Mouse (Mus musculus) CH12F3 (cell line): Measurements from ENCODE around the gene BC029722.

ENCODE experiments used
- in situ Hi-C: fragments of 300-500 bp; cut with MboI; formaldehyde crosslinking; loops from 2 replicates; pipeline ENCODE4 v1.14.3; 2020; ENCODE audit warnings: low sequenced_read_pairs

Gene BC029722

DNA sequence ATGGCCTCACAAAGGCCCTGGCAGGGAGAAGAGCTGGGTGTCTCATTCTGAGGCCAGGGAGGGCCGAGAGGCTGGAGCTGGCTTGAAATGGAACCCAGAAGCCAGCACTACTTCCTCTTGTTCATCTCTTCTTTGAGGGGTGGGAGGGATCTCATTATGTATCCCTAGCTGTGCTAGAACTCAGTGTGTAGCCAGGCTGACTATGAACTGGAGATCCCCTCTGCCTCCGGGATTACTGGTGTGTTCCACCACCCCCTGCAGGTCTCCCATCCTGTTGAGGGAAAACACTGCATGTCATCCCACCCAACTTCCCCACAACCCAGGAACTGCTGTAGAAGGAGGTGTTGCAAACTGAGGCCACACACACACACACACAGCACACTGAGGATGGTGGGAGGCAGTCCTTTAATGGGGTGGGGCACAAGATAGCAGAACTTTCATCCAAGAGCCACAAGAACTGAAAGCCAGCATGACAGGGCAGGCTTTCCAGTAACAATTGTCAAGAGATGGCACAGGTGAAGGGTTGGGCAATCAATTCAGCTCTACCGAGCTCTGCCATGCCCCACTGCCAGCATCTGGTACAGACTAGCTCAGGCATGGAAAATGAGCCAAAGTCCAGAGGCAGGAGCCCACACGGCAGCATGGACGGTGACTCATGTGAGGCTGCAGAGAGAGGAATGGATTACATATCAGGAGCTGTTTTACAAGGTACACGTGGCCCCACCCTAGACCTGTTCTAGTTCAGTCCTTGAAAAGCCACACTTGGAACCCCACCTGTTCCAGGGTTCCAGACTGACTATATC, 424 bp upstream of the BC029722 start:
- in situ Hi-C loops, result no loop called here

GRCm38 (mm10) chr2:155818596-155819391, 432 bp downstream of the BC029722 start:
- in situ Hi-C loops, result no loop called here

DNA sequence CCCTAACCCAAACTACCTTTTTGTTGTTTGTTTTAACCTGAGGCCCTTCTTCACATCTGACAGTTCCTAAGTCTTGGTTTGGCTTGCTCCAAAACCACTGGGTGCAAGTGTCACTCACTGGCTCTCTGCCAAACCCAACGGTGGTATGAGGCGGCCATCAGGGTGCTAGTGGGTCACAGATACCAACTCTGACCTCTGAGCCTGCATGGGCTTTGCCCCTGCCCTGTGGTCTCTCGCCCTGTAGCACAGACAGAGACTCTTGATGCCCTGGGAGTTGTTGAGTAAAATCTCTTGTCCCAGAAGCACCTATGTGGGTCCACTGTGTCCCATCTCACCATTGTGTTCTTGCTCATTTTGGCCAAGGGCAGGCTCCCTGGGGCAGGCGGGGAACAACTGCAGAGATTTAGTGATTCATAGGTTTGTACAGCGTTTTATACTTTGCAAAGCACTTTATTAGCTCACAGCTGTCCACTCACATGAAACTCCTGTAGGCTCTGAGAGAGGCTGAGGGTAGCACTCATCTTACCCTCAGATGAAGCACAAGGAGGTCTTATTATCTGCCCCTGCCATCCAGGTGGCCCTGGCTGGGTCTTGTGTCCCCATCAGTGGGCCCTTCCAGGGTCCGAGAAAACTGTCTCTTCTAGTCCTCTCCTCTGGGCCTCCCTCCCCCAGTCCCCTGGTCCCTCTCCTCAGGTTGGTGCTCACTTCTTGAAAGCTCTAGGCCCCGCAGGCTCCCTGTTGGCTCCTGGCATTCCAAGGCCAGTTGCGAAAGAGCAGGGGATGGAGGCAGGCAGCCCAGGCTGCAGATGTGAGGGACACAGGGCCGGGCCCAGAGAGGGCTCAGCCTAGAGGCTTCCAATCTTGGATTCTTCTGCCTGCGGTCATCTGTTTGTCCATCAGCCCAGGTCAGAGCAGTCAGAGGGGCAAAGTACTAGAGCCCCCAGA, 1.7 kb downstream of the BC029722 start:
- in situ Hi-C loops, result no loop called here

- in situ Hi-C loops, result no loop called here
These were observed 3.0 kb downstream of the BC029722 start for GRCm38 (mm10) chr2:155816179-155816578.

DNA sequence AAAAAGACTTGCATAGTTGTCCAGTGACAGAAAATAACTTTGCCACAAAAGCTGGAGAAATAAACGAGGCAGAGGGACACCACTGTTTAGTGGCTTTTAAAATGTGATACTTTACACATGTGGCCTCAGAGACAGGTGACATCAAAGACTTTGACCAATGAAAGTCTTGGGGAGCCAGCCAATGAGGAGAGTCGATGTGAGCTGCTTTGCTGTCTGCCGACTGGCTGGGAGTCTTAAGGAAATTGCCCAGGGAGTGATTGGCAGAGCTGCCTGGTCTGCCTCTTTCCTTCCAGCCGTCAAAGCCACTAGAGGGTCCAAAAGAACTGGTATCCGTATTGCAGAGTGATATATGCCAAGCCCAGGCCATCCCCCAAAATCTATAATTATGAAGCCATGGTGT, 4.4 kb downstream of the BC029722 start:
- in situ Hi-C loops, result no loop called here

- in situ Hi-C loops, result no loop called here
These were observed 6.6 kb downstream of the BC029722 start for GRCm38 (mm10) chr2:155812637-155813036.

DNA sequence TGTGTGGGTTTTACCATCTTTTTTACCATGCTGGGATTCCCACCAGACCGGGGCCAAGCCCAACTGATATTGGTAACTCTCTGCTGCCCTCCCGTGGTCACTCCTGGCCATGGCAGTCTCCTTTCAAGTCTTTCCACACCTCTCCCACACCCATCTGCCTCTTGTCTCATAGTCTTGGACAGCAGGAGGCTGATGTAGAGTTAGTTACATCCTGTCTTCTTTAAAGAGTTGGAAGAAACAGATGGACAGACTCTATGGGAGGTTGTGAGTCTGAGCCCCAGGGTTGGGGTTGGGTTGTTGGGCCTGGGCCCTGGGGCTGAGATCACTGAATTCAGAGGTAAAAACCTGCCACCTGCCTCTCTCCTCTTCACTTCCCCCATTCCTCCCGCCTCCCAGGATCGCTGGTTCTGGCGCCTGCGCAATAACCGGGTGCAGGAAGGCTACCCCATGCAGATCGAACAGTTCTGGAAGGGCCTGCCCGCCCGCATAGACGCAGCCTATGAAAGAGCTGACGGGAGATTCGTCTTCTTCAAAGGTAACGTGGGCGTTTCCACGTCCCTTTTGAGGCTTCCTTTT, 7.3 kb downstream of the BC029722 start:
- in situ Hi-C loops, result no loop called here

GRCm38 (mm10) chr2:155809620-155810019, 9.6 kb downstream of the BC029722 start:
- in situ Hi-C loops, result no loop called here

GRCm38 (mm10) chr2:155807408-155807807, 11.8 kb downstream of the BC029722 start:
- in situ Hi-C loops, result no loop called here

- in situ Hi-C loops, result no loop called here
These were observed 12.7 kb downstream of the BC029722 start for GRCm38 (mm10) chr2:155806548-155806947.

GRCm38 (mm10) chr2:155805925-155806255, 13.3 kb downstream of the BC029722 start:
- in situ Hi-C loops, result no loop called here

- in situ Hi-C loops, result no loop called here
These were observed 13.8 kb downstream of the BC029722 start for GRCm38 (mm10) chr2:155805231-155805924.

DNA sequence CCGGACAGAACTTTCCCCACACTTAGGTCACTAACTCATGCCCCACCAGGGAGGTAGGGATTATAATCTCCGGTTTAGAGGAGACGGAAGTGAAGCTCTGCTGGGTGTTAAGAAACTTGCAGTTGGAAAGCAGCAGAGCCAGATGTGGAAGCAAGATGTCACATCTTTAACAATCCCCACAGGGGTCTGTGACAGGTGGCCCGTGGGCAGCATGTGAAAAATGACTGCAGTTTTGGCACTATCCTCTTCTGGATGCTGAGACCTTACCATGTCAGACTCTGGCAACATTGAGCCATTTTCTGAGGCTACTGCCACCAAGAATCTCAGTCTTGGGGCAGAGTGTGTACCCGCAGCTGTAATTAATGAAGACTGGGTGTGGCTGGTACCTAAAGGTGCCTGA, 15.2 kb downstream of the BC029722 start:
- in situ Hi-C loops, result no loop called here

- in situ Hi-C loops, result no loop called here
These were observed 16.5 kb downstream of the BC029722 start for GRCm38 (mm10) chr2:155802761-155803160.

DNA sequence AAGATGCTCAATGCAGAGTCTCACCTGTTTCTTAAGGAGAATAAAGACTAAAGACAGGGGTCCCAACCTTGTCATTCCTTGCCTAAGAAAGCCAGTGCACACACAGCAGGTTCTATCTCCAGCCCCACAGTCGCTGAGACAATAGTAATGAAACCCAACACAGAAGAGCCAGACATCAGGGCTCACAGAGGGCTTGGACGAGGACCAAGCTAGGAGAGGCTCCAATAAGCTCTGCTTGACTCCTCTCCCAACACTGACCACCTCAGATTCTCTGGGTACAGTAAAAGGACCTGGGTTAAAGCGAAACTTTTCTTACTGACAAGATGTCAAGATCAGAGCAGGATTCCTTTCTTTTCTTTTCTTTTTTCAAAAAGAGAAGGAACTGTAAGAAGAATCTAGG, 20.6 kb downstream of the BC029722 start:
- in situ Hi-C loops, result no loop called here

- in situ Hi-C loops, result no loop called here
These were observed 24.4 kb downstream of the BC029722 start for GRCm38 (mm10) chr2:155794674-155795445.

DNA sequence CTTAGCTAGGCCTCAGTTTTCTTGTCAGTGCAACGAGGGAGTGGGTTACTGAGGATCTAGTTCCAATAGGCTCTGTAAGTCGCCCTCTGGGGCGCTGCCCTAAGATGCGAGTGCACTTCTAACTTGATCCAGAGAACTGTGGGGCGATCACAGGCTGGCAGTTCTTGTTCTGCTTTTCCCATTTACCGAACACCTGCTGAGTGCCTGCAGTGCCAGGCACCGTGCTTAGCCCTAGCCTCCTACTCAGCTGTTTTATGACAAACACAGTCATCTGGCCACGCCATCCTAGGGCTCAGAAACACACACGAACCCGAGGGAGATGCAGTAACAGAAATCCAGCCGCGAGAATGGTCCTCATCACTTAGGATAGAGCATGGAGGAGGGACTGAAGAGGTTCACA, 26.3 kb downstream of the BC029722 start:
- in situ Hi-C loops, result no loop called here

DNA sequence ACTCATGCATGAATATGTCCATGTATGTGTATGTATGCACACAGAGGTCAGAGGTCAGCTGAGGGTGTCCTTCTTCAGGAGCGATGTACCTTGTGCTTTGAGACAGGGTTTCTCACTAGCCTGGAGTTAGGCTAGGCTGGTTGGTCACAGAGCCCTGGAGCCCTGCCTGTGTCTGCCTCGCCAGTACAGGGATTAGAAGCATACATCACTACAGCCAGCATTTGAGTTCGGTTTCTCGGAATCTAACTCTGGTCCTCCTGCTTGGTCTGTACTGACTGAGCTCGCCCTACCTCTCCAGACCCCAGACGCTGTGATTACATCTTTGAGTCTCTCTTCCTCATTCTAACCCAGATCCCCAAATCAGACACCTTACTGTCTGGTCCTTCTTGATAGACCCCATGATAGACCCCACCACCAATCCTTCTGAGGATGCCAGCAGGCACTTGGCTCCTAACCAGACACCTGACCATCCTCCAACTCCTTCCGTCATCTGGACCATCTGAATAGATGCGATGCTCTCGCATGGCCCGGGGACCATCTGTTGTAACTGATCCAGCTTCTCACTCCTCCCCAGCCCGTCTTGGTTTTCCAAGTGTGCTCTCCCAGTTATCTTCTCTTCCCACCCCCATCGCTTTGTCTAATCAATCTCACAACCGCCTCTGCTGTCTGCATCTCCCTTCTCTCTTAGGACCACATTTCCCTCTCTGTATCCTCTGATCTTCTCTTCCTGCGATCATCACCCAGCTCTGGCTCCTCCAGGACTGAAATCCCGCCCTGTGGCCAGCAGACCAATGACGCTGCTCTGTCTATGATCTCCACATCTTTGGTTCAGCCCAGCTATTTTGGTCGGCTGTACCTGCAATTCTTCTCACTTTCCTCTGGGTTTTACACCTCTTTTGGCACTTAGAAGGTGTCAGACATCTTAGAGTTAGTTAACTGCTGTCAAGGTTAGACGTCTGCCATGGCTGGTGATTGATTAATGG, 31.0 kb downstream of the BC029722 start:
- in situ Hi-C loops, result no loop called here
